Comparison of ENCODE assay signal across 9 mouse cellular contexts in genomic region chr12:86644512-86645273, GRCm38 (mm10). TPM values are rescaled to one million over a fixed set of nuclear protein-coding genes. Genes with fewer than 3 reads are reported as not detected.
DNase-seq lines count a peak whose midpoint lies in the region; ATAC-seq lines count a peak whose summit lies in the region.
"Had no signal": no experiment of that assay in that cellular context is flagged by ENCODE, and none has a peak within 500 bp of the region (broad histone marks: within the 10 kb centered on the region; RNA-seq: fewer than 3 reads in every experiment).

No protein-coding gene starts in this region.

- H3K9ac ChIP-seq in intestine, embryonic 14.5 days (ENCODE audit: low read length): no peak overlapping the region
- H3K9ac ChIP-seq in intestine, embryonic 15.5 days: no peak overlapping the region

- WGBS in intestine, embryonic 14.5 days: 60% methylated on average over 17 of the region's 17 CpGs
- WGBS in intestine, embryonic 15.5 days: 61% methylated on average over 17 of the region's 17 CpGs

- intact Hi-C loops in left cerebral cortex, postnatal 25 days (cut with DNase I): no loop called here

- no peaks in the 10 kb centered on the region for H3K27me3 ChIP-seq in intestine, embryonic 14.5 days (replicated peaks; ENCODE audit: control insufficient read depth, insufficient read depth, low read length)
- H3K27me3 ChIP-seq in intestine, embryonic 15.5 days (replicated peaks): no peaks in the 10 kb centered on the region

- H3K4me3 ChIP-seq in intestine, embryonic 14.5 days (ENCODE audit: low read depth, low read length): no peak overlapping the region
- H3K4me3 ChIP-seq in intestine, embryonic 15.5 days (replicated peaks): no peak overlapping the region
- H3K4me3 ChIP-seq: megakaryocyte, embryonic 14.5 days had no signal

- no peaks in the 10 kb centered on the region for H3K36me3 ChIP-seq in intestine, embryonic 14.5 days (ENCODE audit: control insufficient read depth, insufficient read depth, low read length)
- H3K36me3 ChIP-seq in intestine, embryonic 15.5 days: no peaks in the 10 kb centered on the region

- H3K4me1 ChIP-seq in intestine, embryonic 14.5 days (replicated peaks; ENCODE audit: control insufficient read depth, insufficient read depth, low read length): peaks cover 12% of the 10 kb centered on the region
- H3K4me1 ChIP-seq in intestine, embryonic 15.5 days (replicated peaks): 0 out of 2 replicates have a peak, but pooled peaks cover 5% of the 10 kb centered on the region

- H3K4me2 ChIP-seq in intestine, embryonic 14.5 days (ENCODE audit: low read length): no peak overlapping the region
- no peak overlapping the region for H3K4me2 ChIP-seq in intestine, embryonic 15.5 days (replicated peaks)

- no peak for DNase-seq in intestine, embryonic 14.5 days (ENCODE audit: low spot score)
- peak; percentile 45 for DNase-seq in frontal cortex, postnatal 10 days (ENCODE audit: low spot score in 2 of 2)
- DNase-seq in left cerebral cortex, postnatal 25 days (ENCODE audit: low spot score in 2 of 2): peak; percentile 23 to 57
- peak; percentile 26 to 41 for DNase-seq in right cerebral cortex, postnatal 36 days (ENCODE audit: low spot score in 2 of 2)
- no peak for DNase-seq in adipocyte (ENCODE audit: low spot score)
- no peak for DNase-seq in thymus, adult 18-20 months
- DNase-seq in thymus, postnatal 36 days: no peak

- H3K27ac ChIP-seq in intestine, embryonic 14.5 days (ENCODE audit: low read depth): peak overlapping the region; percentile 27; the same call in 1 of the 2 replicates
- no peak overlapping the region for H3K27ac ChIP-seq in intestine, embryonic 15.5 days

- ATAC-seq in intestine, embryonic 14.5 days (replicated peaks; ENCODE audit: low FRiP score, low TSS enrichment, low read depth): no peak
- no peak for ATAC-seq in intestine, embryonic 15.5 days

- H3K9me3 ChIP-seq in intestine, embryonic 14.5 days (ENCODE audit: control insufficient read depth, low read length): no peaks in the 10 kb centered on the region
- H3K9me3 ChIP-seq in intestine, embryonic 15.5 days: no peaks in the 10 kb centered on the region

RNA-seq across cellular contexts. Expression of gene Vash1, which starts 33.8 kb away (rescaled TPM):
- polyA plus RNA-seq in intestine, embryonic 14.5 days (2014; fragmentation: Nextera tagmentation; extraction: Ambion mirVana): 10.5 and 10.7 TPM in 2 replicates
- 7.8 and 9.1 TPM in 2 replicates for polyA plus RNA-seq in intestine, embryonic 15.5 days (2015; fragmentation: Nextera tagmentation; extraction: Ambion mirVana)
- total RNA-seq in left cerebral cortex, postnatal 25 days (2021): 10 to 100 TPM; 37.1 to 41.6 TPM

Comparison
In these comparisons a context has a peak if more than half of its experiments do, and no peak if none do; other contexts are left out.
1. DNase-seq: peak in frontal cortex, postnatal 10 days (2 of 2), left cerebral cortex, postnatal 25 days (2 of 2) and right cerebral cortex, postnatal 36 days (2 of 2); none in intestine, embryonic 14.5 days (single experiment), adipocyte (single experiment), thymus, adult 18-20 months (0 of 2) and thymus, postnatal 36 days (0 of 2).